Mouse (Mus musculus) kidney, postnatal 25 days (tissue): Measurements from ENCODE around the gene Ptgir.
A peak's percentile ranks its signal among the peaks of the same experiment; 100 is the strongest.
"Not testable (repeated sequence)": the region's sequence is repeated elsewhere in the genome, so short reads cannot be mapped to it uniquely, and the experiment has no call there.

ENCODE experiments used
- DNase-seq, 2 experiments: peaks; one replicate each; pipeline ENCODE4 v3.0.0; 2021; ENCODE audit warnings: mixed read lengths in 2 of 2

Ptgir gene

DNA sequence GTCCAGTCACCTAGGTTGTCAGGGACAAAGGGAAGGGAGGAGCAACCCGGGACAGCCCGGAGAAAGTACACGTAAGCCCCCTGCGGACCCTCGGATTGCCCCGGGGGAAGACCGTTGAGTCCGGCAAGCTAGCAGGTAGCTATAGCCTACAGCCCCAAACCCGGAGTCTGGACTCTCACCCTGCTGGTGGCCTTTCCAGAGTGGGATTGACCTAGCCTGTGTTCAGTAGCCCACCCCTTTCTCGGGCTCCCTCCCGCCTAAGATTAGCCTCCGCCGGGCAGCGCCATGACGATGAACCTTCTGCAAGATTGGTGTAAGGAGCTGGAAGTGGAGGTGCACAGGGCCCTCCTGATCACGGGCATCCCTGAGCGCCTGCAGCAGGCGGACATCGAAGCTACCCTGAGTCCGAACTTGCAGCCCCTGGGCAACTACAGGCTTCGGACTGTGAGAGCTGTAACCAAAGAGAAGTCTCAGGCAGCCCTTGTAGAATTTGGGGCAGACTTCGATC, 38.6 kb downstream of the Ptgir start:
- DNase-seq: no peak

DNA sequence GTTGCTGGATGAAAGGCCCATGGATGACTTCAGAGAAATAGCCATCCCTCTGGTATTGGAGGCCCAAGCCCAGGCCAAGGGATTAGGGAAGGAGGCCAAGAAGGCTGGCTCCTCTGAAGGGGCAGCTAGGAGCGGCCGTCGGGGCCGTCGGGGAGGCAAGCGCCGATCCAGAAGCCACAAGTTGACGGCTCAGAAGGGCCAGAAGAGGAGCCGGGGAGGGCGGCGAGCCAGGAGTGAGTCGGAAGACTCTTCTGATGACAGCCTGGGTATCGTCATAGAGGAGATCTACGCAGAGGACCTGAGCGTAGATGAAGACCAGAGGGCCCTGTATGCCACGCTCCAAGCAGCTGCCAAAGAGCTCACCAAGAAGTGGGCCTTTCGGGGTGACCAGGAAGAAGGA, 39.1 kb downstream of the Ptgir start:
- no peak for DNase-seq

DNA sequence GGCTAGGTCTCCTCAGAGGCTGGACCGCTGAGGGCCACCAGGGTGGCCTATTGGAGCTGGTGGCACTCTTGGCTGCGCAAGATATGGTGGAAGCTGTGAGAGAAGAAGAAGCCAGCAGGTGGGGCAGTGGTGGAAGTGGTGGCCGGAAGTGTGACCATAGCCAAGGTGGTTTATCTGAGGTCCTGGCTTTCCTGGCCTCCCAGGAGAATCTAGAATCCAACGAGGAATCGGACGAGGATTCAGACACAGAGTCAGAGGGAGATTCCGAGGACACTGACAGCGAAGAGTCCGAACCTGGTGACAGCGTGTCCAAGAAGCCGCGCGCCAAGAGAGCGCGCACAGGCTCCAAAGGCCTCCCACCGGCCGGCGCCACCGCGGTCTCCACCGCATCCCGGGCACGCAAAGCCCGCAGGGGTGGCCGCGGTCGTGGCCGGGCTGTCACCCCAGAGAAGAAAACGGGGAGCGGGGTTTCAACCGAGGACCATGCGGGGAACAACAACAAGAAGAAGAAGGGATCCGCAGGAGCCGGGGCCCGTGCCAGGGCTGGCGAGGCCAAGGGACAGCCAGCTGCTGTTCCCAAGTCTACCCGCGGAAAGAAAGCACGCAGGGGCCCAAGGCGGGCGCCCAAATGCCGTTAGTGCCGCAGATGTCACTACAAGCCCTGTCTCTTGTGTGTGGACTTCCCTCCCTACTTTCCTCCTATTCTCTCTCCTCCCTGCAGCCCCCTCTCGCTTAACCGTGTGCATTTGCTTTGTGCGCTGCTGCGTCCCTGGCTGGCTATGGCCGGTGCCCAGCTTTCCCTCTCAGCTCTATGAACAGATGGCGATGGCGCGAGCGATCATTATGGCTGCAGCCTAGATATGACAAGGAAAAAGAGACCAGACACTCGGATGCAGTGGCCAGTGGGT, 40.4 kb downstream of the Ptgir start:
- DNase-seq: no peak

DNA sequence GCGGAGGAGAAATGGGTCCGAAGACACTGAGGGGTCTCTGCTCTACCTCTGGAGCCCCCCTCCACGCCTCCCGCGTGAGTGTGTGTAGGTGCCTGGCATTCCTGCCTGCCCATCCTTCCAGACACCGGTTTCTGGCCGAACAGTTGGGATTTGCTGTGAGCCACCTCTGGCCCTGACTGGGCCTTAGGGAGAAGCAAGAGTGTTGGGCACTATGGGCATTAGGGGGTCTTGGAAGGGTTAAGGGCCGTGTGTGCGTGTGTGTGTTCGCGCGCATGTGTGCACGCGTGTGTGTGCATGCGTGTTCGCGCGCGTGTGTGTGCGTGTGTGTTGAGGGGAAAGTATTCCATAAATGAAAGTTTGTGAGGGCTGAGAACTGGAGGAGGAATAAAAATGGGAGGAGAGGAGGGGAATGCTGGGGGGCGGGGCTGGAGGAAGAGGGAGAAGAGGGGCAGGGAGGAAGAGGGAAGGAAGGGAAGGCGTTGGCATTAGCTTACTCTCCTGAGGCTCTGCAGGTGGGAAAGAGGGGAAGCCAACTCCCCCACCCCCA, 41.1 kb downstream of the Ptgir start:
- no peak for DNase-seq

DNA sequence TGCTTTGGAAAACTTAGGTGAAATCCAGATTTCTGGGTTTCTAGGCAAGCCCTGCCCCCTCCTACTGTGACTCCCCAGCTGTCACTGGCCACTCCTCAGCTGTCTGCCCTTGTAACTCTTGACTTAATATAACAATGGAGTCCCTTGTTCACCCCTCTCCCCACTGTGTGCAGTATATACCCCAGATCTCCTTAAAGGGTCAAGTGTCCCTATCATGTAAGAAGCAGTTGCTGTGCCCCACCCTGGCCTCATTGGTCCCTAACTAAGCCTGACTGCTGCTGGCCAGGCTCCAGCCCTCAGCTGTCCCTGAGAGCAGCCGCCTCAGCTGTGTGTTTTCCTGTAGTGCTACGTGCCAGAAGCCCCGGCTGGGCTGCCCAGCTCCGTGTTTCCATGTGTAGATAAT, 41.7 kb downstream of the Ptgir start:
- DNase-seq: no peak

DNA sequence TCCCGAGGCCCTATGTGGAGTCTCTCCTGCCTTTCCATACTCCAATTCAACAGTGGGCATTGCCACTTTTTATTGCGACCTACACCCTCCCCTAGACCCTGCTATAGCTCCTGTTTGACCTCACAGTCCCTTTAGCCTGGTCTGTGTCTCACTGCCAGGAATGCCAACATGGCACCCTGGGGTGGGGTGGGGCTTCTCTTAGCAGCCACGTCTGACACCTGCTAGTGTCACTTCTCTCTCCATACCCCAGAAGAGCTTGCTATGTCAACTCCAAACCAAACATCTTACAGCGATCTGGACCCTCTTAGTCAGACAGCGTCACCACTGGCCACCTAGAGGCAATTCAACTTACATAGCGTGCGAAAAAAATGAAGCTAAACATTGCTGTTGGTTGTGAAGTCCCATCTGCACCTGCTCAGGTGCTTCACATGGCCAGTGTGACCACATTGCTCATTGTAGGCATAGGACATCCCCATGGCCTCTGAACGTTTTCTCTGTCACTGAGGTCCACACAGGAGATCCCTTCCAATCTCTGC, 42.7 kb downstream of the Ptgir start:
- DNase-seq: no peak

DNA sequence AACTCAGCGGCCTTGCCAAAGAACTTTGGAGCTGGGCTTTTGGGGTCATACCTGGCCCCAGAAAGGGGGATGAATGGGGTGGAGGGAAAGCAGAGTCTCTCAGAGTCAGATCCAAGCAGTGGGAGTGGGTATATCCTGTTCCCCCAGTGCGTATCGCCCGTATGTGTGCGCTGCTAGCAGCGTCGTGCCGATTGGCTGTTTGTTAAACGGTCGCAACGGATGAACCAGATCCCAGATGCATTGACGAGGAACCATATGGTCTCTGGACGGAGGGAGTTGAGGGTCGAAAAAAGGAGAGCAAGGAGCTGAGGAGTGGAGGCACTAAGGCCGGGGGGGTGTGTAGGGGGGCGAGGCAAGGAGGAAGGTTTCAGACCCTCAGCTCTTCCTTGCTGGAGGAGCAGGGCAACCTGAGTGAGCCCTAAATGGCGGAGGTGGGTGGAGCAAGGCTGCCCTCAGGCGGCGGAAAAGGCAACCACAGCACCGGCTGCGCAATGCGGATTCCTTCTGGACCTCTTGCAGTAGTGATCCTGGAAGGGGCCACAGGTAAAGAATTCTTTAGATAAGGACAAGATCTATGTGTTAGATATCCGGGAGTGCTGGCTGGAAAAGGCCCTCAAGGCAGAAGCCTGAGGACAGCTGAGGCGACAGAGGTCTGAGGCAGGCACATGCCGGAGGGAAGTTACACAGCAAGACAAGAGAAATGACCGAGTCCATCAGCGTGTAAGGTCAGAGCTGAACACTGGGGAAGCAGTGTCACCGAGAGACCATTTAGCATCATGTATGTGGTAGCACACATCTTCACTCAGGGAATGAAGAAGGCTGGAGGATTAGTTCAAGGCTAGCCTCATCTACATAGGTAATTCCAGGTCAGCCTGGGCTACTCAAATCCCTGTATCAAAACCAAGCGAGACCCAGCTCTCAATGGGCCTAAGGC, 43.9 kb downstream of the Ptgir start:
- peak; percentile 77 to 80 for DNase-seq

DNA sequence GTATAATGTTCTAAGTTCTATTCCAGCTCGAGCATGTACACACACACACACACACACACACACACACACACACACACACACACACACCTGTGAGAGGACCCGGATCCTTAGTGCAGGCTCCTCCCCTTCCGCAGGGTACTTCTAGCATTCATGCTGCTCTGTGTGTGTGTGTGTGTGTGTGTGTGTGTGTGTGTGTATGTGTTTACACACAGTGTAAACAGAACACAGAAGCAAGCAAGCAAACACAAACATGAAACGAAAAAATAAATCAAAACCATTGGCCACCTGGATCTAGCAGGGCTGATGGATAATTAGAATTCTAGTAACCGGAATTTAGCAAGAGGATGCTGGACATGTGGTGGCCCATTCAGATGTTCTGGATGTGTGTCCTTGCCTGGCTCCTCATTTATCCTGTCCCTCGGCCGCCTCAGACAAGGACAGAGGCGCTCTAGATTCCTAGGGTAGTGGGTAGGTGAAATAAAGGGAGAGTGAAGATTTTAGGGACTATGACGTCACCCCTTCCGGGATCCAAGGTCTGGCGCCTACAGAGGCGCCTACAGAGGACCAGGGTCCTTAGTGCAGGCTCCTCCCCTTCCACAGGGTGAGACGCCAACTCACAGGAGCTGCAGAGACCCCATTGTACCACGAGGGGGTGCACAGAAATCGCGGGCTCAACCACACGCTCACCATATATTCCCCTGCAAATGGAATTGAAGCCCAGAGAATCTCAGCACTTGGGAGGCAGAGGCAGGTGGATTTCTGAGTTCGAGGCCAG, 44.8 kb downstream of the Ptgir start:
- peak; percentile 77 to 78 for DNase-seq

DNA sequence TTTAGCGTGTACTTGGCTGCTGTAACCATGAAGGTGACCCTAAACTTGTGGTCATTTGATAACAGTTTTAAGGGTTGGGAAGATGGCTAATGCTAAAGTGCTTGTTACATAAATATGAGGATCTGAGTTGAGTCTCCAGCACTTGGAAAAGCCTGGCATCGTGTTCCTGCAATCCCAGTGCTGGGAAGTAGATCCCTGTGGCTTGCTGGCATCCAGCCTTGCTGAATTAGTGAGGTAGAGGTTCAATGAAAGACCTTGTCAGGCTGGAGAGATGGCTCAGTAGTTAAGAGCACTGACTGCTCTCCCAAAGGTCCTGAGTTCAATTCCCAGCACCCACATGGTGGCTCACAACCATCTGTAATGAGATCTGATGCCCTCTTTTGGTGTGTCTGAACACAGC, 47.5 kb downstream of the Ptgir start:
- not testable (repeated sequence) for DNase-seq

DNA sequence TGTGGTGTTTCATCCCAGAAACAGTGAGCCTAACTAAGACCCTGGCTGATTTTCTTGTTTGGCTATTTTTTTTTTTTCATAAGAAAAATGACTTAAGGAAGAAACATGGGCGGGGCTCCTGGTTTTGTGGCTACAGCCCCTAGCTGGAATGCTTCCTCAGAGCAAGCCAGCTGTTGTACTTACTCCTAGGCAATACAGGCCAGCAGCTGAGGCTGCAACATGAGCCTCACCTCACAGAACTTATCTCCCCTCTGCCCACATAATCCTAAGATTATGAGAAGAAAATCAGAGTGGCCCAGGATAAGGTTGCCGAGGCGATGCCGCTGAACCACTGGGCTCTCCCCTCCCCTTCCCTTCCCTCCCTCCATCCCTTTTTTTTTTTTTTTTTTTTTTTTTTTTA, 49.4 kb downstream of the Ptgir start:
- DNase-seq: no peak

DNA sequence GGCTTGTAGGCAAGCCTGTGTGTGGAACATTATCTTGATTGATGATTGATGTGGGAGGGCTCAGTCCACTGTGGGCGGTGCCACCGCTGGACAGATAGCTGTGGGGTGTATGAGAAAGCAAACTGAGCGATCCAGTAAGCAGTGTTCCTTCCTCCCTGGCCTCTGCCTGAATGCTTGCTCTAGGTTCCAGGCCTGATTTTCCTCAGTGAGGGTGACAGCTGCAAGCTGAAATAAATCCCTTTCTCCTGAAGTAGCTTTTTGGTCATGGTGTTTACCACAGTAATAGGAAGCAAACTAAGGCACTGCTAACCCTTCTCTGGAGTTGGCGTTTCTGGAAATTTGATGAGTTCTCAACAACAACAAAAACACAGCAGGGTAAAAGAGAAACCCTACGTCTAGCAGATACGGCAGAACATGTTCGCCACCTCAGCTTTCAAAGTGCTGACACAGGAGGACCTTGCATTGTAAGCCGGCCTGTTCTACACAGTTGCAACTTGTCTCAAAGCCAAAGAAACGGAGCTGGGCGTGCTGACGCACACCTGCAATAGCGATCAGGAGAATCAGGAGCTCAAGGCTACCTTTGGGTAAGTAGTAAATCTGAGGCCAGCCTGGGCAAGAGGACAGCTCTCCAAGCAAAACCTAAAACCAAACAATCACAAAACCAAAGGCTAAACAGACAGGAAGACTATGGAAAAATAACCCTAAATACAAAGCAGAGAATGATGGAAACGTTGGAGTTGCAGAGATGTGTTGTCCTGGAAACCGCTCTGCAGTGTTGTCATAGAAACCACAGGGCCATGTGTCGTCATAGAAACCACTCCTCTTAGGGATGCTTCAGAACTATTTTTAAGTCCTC, 50.3 kb downstream of the Ptgir start:
- no peak for DNase-seq

DNA sequence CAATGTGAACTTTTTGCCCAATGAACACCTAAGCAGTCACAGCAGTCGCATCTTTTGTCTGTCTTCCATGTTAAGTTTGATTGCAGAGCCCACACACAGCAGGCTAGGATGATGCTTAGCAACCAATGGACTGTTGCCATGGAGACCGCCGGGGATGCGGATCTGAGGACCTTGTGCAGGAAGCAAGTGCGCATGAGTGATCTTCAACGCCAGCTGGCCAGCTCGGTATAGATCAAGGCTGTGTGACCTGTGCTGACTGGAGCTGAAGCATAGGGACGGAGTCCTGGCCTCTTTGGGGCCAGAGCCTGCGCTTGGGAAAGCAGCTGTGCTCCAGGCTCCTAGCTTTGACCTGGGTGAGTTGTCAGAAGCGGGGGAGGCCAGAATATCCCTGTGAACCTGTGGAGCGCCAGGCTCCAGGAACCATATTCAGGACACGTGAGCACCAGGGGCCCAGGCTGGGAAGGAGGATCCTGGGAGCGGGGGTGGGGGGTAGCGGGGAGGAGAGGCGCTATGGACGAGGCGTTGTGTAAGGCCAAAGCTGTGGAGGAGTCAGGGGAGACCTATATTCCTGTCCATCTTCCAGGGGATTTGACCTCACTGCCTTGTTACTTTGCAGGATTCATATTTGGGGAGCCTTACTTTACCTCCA, 53.4 kb downstream of the Ptgir start, which contains the start of gene Pnmal1:
Gene Pnmal1 (plus strand): TSS at position 141 of the 649 bp plus-strand sequence.
- no peak for DNase-seq
